ENCODE assay signal across 8 mouse cellular contexts in the genomic region with DNA sequence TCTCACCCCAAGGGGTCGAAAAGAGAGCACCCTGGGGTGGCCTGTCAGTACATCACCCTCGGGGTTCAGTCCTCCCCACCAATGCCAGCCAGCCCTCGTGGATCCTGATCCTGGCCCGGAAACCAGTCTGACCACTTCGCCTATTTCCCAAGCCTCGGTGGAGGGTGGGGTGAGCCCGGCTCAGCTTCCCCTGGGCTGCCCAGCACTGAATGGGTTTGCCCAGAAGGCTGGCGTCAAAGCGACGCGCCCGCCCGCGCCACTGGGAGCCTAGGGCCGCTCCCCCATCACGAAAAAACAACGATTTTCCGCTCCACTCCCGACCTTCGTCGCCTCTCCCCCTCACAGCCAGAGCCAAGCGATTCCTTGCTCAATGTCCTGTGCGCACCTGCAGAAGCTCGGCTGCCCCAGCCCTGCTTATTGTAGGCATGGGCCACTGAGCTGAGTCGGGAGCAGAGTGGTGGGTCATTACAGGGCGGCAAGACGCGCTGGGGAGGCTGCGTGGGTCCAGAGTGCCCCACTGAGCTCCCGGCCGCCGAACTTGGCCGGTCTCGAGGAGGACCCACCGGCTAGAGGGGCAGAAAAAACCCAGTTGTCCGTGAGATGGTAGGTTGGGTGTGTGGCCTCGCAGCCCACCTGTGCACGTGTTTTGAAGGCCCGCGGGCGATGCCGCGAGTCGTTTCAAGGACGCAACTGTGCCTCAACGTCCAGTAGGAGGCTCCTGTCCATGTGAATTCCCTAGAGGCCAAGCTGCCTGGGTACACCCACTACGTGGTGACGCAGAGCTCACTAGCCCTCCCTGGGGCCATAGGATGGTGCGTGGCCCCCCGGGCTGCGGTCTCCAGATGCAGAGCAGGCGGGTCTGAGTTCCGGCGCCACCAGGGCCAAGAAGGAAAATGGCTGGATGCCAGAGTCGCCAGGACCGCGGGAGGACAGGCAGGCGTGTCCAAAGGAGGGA. TPM values are rescaled to one million over a fixed set of nuclear protein-coding genes. Genes with fewer than 3 reads are reported as not detected.
DNase-seq lines count a peak whose midpoint lies in the region; ATAC-seq and TF ChIP-seq lines count a peak whose summit lies in the region.

No protein-coding gene starts in this region.

- peak overlapping the region; percentile 21 for H3K4me3 ChIP-seq in forebrain, embryonic 15.5 days
- H3K4me3 ChIP-seq in lung, postnatal 0 days (ENCODE audit: low read depth, low read length), result peak overlapping the region; percentile 17

- no peak for ATAC-seq in forebrain, embryonic 15.5 days (replicated peaks)
- peak; percentile 73 for ATAC-seq in lung, postnatal 0 days
- no peak for ATAC-seq in inflammation-experienced regulatory T-cells, adult 6 months

- peak; percentile 22 for DNase-seq in thymus, postnatal 25 days
- no peak for DNase-seq in thymus, postnatal 14 days
- DNase-seq in kidney, adult 9 months, result peak; percentile 61
- DNase-seq in lung, postnatal 0 days (ENCODE audit: low spot score), result peak; percentile 92
- DNase-seq in retina, postnatal 1 day, result peak; percentile 76
- no peak for DNase-seq in spleen, postnatal 36 days (ENCODE audit: low spot score in 2 of 2)

- H3K27me3 ChIP-seq in forebrain, embryonic 15.5 days, result peaks cover 36% of the 10 kb centered on the region
- H3K27me3 ChIP-seq in lung, postnatal 0 days (replicated peaks; ENCODE audit: insufficient read depth, low read length), result peaks cover 39% of the 10 kb centered on the region

- peak overlapping the region; percentile 30 for H3K4me2 ChIP-seq in forebrain, embryonic 15.5 days (replicated peaks)
- peak overlapping the region; percentile 88 for H3K4me2 ChIP-seq in lung, postnatal 0 days (replicated peaks; ENCODE audit: low read depth, low read length)

- no peak for TF ChIP-seq EP300 in lung, postnatal 0 days (IDR thresholded peaks at IDR 0.05)

- H3K9ac ChIP-seq in forebrain, embryonic 15.5 days (replicated peaks), result peak overlapping the region; percentile 6; the same call in 1 of the 2 replicates
- H3K9ac ChIP-seq in lung, postnatal 0 days (replicated peaks; ENCODE audit: low read depth), result no peak overlapping the region

- no peaks in the 10 kb centered on the region for H3K36me3 ChIP-seq in forebrain, embryonic 15.5 days
- H3K36me3 ChIP-seq in lung, postnatal 0 days (ENCODE audit: insufficient read depth, low read length), result no peaks in the 10 kb centered on the region

- no peak overlapping the region for H3K27ac ChIP-seq in forebrain, embryonic 15.5 days (replicated peaks)
- peak overlapping the region; percentile 66 for H3K27ac ChIP-seq in lung, postnatal 0 days (ENCODE audit: low read length)

- TF ChIP-seq CTCF in lung, postnatal 0 days (IDR thresholded peaks at IDR 0.05), result peak; percentile 76

- WGBS in forebrain, embryonic 15.5 days, result 3% methylated on average over 58 of the region's 58 CpGs
- 2% methylated on average over 58 of the region's 58 CpGs for WGBS in lung, postnatal 0 days

- H3K9me3 ChIP-seq in forebrain, embryonic 15.5 days, result no peaks in the 10 kb centered on the region
- H3K9me3 ChIP-seq in lung, postnatal 0 days (ENCODE audit: low read length), result no peaks in the 10 kb centered on the region

- H3K4me1 ChIP-seq in forebrain, embryonic 15.5 days, result peaks cover 48% of the 10 kb centered on the region
- peaks cover 18% of the 10 kb centered on the region for H3K4me1 ChIP-seq in lung, postnatal 0 days (ENCODE audit: insufficient read depth, low read depth, low read length)

RNA-seq across cellular contexts. Expression of a gene that starts 17.5 kb away (rescaled TPM):
- 13.8 and 14.1 TPM in 2 replicates for polyA plus RNA-seq in forebrain, embryonic 15.5 days (2015; fragmentation: Nextera tagmentation; extraction: Ambion mirVana)
- polyA plus RNA-seq in lung, postnatal 0 days (2015; fragmentation: Nextera tagmentation; extraction: Ambion mirVana), result 9.4 and 9.8 TPM in 2 replicates
- 1 to 10 TPM; 6.5 to 7.6 (median 7.5) TPM for polyA plus RNA-seq in inflammation-experienced regulatory T-cells, adult 6 months (2017; shearing (Covaris generic))

RNA-seq across cellular contexts. Expression of a gene that starts 27.7 kb away (rescaled TPM):
- polyA plus RNA-seq in forebrain, embryonic 15.5 days (2015; fragmentation: Nextera tagmentation; extraction: Ambion mirVana), result 15.5 and 16.5 TPM in 2 replicates
- polyA plus RNA-seq in lung, postnatal 0 days (2015; fragmentation: Nextera tagmentation; extraction: Ambion mirVana), result 8.9 and 9.7 TPM in 2 replicates
- polyA plus RNA-seq in inflammation-experienced regulatory T-cells, adult 6 months (2017; shearing (Covaris generic)), result 1 to 10 TPM; 2.0 to 3.6 (median 2.3) TPM

RNA-seq across cellular contexts. Expression of a gene that starts 35.6 kb away (rescaled TPM):
- 30.4 and 31.8 TPM in 2 replicates for polyA plus RNA-seq in forebrain, embryonic 15.5 days (2015; fragmentation: Nextera tagmentation; extraction: Ambion mirVana)
- 6.2 and 6.9 TPM in 2 replicates for polyA plus RNA-seq in lung, postnatal 0 days (2015; fragmentation: Nextera tagmentation; extraction: Ambion mirVana)
- 1 to 10 TPM in 2 of 3 experiments, under 1 TPM in 1; 0.83 to 1.6 (median 1.0) TPM for polyA plus RNA-seq in inflammation-experienced regulatory T-cells, adult 6 months (2017; shearing (Covaris generic))

Comparison
In these comparisons a context has a peak if more than half of its experiments do, and no peak if none do; other contexts are left out.
1. DNase-seq: peak in thymus, postnatal 25 days (single experiment), kidney, adult 9 months (single experiment), lung, postnatal 0 days (single experiment) and retina, postnatal 1 day (single experiment); none in thymus, postnatal 14 days (single experiment) and spleen, postnatal 36 days (0 of 2).